Mouse (Mus musculus) embryonic facial prominence, embryonic 13.5 days (tissue): ENCODE measurements around the gene Cbfa2t2. TPM values are rescaled to one million over a fixed set of nuclear protein-coding genes. Genes with fewer than 3 reads are reported as not detected.

Experiments
- ATAC-seq: fragments of 200-750 bp; cut with Nextera tagmentation; 2 replicates; pipeline ENCODE4 v1.8.0; 2017; ENCODE audit warnings: low read depth; ENCODE audit not compliant: insufficient number of reproducible peaks, insufficient read depth, low FRiP score, low TSS enrichment
- H3K27ac ChIP-seq: fragments of 300-500 bp; sonication (generic); 2 replicates; pipeline ENCODE4 v1.5.1; 2015; ENCODE audit warnings: moderate library complexity, mild to moderate bottlenecking, inconsistent platforms
- H3K27me3 ChIP-seq: fragments of 300-500 bp; sonication (generic); 2 replicates; pipeline ENCODE4 v1.6.1; 2015; ENCODE audit warnings: mild to moderate bottlenecking, inconsistent platforms
- H3K36me3 ChIP-seq: fragments of 300-500 bp; sonication (generic); 2 replicates; pipeline ENCODE4 v1.6.1; 2015; ENCODE audit warnings: mild to moderate bottlenecking, inconsistent platforms
- H3K4me1 ChIP-seq: fragments of 300-500 bp; sonication (generic); 2 replicates; pipeline ENCODE4 v1.6.1; 2015; ENCODE audit warnings: inconsistent platforms
- H3K4me2 ChIP-seq: fragments of 300-500 bp; sonication (generic); 2 replicates; pipeline ENCODE4 v1.6.1; 2015; ENCODE audit warnings: moderate library complexity, mild to moderate bottlenecking, inconsistent platforms
- H3K4me3 ChIP-seq: fragments of 300-500 bp; sonication (generic); 2 replicates; pipeline ENCODE4 v1.5.1; 2015; ENCODE audit warnings: mild to moderate bottlenecking, inconsistent platforms
- H3K9ac ChIP-seq: fragments of 300-500 bp; sonication (generic); 2 replicates; pipeline ENCODE4 v1.6.1; 2015; ENCODE audit warnings: mild to moderate bottlenecking, inconsistent platforms
- H3K9me3 ChIP-seq: fragments of 300-500 bp; sonication (generic); 2 replicates; pipeline ENCODE4 v1.6.1; 2016; ENCODE audit warnings: inconsistent platforms
- WGBS: fragments of 180-500 bp; shearing (Covaris S2); methylation state at CpG from one replicate; pipeline ENCODE4 v1.1.7; 2015; ENCODE audit warnings: mixed read lengths; 5-methylcytosine and 5-hydroxymethylcytosine counted together
- polyA plus RNA-seq: library from polyadenylated mRNA; unstranded; fragments of >200 nt; fragmentation: Nextera tagmentation; extraction: Ambion mirVana; gene quantifications from 2 replicates; pipeline ENCODE4 v1.2.1, GENCODE M21; 2015

The Cbfa2t2 gene
- polyA plus RNA-seq, 1 experiment from 2014 or later = 54.0 TPM

DNA sequence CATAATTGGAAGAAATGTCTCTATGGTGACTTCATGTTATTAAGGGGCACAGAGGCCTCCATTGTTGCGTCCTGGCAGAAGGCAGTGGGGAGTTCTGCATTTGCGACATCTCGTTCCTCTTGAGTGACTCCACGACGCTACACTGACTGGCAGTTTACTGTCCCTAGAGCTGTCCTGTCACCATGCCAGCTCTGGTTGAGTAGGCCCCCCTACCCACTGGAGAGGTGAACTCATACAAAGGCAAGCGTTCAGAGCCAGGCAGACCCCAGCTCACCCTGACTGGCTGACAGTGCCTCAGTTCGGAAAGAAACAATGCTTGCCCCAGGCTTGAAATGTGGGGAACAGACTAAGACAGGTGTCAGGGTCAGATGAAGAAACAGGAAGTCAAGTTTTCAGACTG is 138.0 kb downstream of the Cbfa2t2 start:
- no peaks in the 10 kb centered on the region for H3K36me3 ChIP-seq
- no peaks in the 10 kb centered on the region for H3K27me3 ChIP-seq
- H3K4me2 ChIP-seq = no peak overlapping the region
- H3K4me3 ChIP-seq = no peak overlapping the region
- ATAC-seq = no peak
- 55% methylated on average over 7 of the region's 7 CpGs for WGBS
- no peak overlapping the region for H3K9ac ChIP-seq
- no peaks in the 10 kb centered on the region for H3K9me3 ChIP-seq
- H3K27ac ChIP-seq = no peak overlapping the region
- H3K4me1 ChIP-seq = peaks cover 11% of the 10 kb centered on the region

DNA sequence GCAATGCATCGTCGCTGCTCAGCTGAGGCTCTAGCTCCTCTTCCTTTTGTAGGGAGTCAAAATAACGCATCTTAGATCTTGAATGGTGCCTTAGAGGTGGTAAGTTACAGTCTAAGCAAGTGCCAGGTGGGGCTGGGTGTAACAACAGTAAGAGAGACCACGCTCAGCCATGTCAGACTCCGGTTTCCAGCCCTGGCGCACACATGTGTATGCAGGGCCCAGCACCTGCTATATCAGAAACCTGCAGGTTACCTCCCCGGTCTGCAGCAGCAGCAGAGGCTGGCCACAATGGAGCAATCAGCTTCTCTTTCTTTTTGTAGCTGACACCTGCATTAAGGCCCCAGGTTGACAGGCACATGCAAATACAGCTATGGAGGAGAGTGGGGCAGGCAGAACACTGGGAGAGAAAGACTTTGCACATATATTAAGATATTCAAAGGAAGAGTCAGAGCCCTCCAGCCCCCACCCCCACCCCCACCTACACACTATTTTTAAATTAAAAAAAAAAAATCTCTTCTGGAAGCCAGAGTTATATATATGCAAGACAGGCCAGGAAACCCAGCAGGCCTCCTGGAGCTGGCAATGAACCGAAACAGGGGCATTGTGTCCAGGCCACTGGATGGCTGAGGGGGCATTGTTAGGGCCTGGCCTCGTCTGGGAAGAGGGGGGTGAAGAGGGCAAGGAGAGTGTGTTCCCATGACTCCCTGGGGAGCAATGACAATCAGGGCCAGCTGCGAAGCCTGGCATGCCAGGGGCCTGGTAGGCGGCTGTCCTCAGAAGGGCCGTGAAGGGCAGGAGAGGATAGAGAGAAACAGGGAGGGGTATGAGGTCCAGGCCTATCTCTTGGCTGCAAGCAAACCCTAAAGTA is 140.8 kb downstream of the Cbfa2t2 start:
- no peak overlapping the region for H3K4me2 ChIP-seq
- H3K36me3 ChIP-seq = no peaks in the 10 kb centered on the region
- H3K9me3 ChIP-seq = no peaks in the 10 kb centered on the region
- H3K4me1 ChIP-seq = no peaks in the 10 kb centered on the region; the same call in 1 of the 2 replicates
- H3K27ac ChIP-seq = no peak overlapping the region
- WGBS = 43% methylated on average over 12 of the region's 12 CpGs
- no peak for ATAC-seq
- no peak overlapping the region for H3K4me3 ChIP-seq
- no peak overlapping the region for H3K9ac ChIP-seq
- H3K27me3 ChIP-seq = no peaks in the 10 kb centered on the region

DNA sequence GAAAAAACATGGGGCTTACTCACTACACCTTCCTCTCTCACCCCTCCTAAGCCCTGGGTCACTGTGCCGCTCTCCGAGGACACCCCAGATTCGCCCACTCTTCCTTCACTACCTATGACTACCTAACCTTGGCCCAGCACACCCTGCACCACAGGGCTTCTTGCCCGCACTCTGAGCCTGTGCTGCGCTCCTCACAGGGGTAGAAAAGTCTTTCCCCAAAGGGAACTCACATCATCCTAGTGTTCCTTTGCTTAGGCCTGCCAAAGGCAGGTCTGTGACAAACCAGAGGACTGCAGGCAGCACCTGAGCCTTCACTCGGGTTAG is 141.4 kb downstream of the Cbfa2t2 start:
- ATAC-seq = no peak

DNA sequence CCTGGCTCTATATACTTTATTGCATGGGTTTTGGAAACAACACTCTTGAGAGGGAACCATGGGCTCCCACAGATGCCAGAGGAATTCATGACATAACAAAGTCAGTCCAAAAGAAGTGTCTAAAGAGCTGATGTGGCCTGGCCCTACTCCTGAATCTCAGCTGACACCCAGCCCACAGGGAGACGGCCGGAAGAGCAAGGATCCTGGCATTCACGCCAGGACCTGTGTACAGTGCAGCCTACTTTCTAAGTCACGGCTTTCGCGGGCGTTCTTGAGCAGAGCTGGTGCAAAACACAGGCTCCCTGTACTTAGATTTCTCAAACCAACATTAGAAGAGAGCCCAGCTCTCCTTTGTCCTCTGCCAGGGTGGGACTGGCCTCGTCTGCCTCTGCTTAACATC is 144.3 kb downstream of the Cbfa2t2 start:
- no peak overlapping the region for H3K27ac ChIP-seq
- H3K9ac ChIP-seq = no peak overlapping the region; the same call in 1 of the 2 replicates
- WGBS = 83% methylated on average over 8 of the region's 8 CpGs
- peaks cover 23% of the 10 kb centered on the region for H3K4me1 ChIP-seq
- H3K36me3 ChIP-seq = no peaks in the 10 kb centered on the region
- H3K27me3 ChIP-seq = no peaks in the 10 kb centered on the region
- H3K9me3 ChIP-seq = no peaks in the 10 kb centered on the region
- H3K4me2 ChIP-seq = no peak overlapping the region
- no peak overlapping the region for H3K4me3 ChIP-seq
- ATAC-seq = no peak

More for the DNA sequence above, 141.4 kb downstream of the Cbfa2t2 start:
- H3K9ac ChIP-seq = no peak overlapping the region
- no peak overlapping the region for H3K4me2 ChIP-seq
- H3K27ac ChIP-seq = no peak overlapping the region
- no peak overlapping the region for H3K4me3 ChIP-seq
- no peaks in the 10 kb centered on the region for H3K27me3 ChIP-seq
- no peaks in the 10 kb centered on the region for H3K9me3 ChIP-seq
- 73% methylated on average over 6 of the region's 6 CpGs for WGBS
- H3K36me3 ChIP-seq = no peaks in the 10 kb centered on the region
- no peaks in the 10 kb centered on the region; the same call in 1 of the 2 replicates for H3K4me1 ChIP-seq

DNA sequence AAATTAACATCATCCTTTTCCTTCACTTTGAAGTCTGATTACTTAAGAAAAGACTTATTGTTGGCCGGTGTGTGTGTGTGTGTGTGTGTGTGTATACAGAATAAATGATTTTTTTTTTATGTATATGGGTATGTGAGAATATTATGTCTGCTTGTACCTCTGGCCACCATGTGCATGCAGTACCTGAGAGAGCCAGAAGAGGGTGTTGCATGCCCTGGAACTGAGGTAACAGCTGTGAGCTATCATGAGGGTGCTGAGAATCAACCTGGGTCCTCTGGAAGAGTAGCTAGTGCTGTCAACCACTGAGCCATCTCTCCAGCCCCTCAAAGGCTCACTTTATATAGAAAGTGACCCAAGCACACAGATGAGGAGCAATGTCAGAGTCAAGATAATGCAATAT is 145.1 kb downstream of the Cbfa2t2 start:
- ATAC-seq = no peak
- peaks cover 28% of the 10 kb centered on the region for H3K4me1 ChIP-seq
- peaks cover 1% of the 10 kb centered on the region for H3K36me3 ChIP-seq
- no peak overlapping the region for H3K4me3 ChIP-seq
- no peak overlapping the region for H3K9ac ChIP-seq
- H3K27ac ChIP-seq = no peak overlapping the region
- no peak overlapping the region for H3K4me2 ChIP-seq
- whole genome bisulfite sequencing = 95% methylated on average over 1 of the region's 1 CpGs
- H3K27me3 ChIP-seq = no peaks in the 10 kb centered on the region
- no peaks in the 10 kb centered on the region for H3K9me3 ChIP-seq

DNA sequence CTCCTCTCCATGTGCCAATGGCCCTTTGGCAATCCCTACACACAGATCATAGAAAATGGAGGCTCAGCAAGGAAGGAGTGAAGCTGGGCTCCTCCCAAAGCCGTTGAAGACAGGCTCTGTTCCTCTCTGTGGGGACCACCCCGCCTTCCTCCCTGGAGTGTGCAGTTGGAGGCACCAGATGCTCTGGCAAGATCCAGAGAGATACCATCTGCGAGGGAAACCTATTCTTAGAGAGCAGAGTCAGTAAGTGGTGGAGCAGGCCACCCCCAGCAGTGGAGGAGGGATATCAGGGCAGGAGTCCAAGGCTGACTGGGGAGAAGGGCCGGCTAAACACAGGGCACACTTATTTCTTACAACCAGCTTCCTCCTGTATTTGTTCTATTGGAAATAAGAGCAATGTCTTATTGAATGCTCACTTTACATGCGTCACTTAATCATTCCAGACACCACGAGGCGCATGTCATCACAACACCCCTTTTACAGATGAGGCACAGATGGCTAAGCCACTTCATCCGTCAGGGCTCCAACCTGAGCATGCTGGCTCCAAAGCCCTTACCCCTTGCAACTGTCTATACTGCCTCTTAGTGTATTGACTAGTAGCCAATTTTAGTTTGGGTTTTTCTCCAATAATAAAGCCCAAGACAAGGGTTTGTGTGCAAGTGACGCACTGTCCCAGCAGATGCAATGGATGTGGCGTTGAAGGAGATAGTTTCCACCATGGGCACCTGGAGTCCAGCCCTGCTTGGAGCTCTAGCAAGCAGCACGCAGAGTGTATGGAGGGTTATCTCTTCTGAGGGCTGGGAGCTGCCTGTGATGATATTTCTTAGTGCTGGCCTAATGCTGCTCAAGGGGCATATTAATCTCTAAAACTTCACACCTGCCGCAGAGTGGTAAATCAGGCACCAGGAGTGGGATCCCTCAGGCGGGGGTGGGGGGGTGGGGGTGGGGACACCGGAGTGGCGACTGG is 147.9 kb downstream of the Cbfa2t2 start:
- no peaks in the 10 kb centered on the region for H3K9me3 ChIP-seq
- H3K4me3 ChIP-seq = no peak overlapping the region
- no peak overlapping the region for H3K9ac ChIP-seq
- peaks cover 28% of the 10 kb centered on the region for H3K4me1 ChIP-seq
- peak overlapping the region; percentile 72 for H3K27ac ChIP-seq
- H3K36me3 ChIP-seq = peaks cover 16% of the 10 kb centered on the region
- H3K27me3 ChIP-seq = no peaks in the 10 kb centered on the region
- WGBS = 59% methylated on average over 15 of the region's 15 CpGs
- H3K4me2 ChIP-seq = no peak overlapping the region
- peak; percentile 45; the same call in 1 of the 2 replicates for ATAC-seq

DNA sequence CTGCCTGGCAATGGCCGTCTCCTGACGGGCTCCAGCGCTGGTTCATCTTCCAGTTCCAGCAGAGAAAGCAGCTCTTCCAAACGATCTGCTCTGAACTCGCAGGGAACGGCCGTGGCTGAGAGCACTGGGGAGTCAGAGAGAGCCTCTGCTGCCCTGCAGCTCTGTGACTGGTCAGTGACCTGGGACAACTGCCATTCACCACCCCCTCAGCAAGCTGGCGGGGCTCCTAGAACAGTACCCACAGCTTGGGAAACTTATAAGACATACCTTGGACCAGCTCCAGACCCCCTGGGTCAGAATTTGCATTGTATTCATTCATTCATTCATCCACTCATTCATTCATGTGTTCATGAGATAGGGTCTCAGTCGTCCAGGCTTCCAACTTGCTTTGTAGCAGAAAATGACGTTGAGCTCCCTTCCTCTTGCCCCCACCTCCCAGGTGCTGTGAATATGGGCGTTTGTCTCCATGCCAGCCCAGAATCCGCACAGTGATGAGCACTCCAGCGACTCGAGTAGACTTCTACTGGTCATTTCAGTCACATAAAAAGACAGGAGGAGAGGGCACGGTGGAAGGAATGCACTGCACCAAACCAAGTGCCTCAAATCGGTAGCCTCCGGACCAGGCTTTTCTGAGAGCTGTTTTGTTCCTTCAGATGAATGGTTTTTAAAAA is 148.8 kb downstream of the Cbfa2t2 start:
- ATAC-seq = no peak
- peaks cover 28% of the 10 kb centered on the region for H3K4me1 ChIP-seq
- no peak overlapping the region for H3K4me3 ChIP-seq
- H3K9me3 ChIP-seq = no peaks in the 10 kb centered on the region
- no peak overlapping the region for H3K4me2 ChIP-seq
- H3K27me3 ChIP-seq = no peaks in the 10 kb centered on the region
- 67% methylated on average over 17 of the region's 17 CpGs for WGBS
- H3K36me3 ChIP-seq = peaks cover 16% of the 10 kb centered on the region
- no peak overlapping the region for H3K9ac ChIP-seq
- H3K27ac ChIP-seq = no peak overlapping the region

DNA sequence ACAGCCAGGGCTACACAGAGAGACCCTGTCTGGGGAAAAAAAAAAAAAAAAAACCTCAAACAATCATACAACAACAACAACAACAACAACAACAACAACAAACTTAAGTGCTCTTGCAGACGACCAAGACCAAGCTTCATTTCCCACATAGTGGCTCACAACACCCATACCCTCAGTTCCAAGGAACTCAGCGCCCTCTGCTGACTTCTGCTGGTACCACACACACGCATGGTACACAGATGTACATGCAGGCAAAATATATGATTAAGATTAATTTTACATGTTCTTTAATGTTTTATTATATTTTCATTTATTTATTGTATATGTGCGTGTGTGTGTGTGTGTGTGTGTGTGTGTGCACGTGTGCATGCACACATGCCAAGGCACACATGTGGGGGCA is 150.1 kb downstream of the Cbfa2t2 start:
- no peak overlapping the region for H3K4me3 ChIP-seq
- 76% methylated on average over 5 of the region's 5 CpGs for WGBS
- peaks cover 16% of the 10 kb centered on the region for H3K36me3 ChIP-seq
- peaks cover 28% of the 10 kb centered on the region for H3K4me1 ChIP-seq
- H3K9me3 ChIP-seq = no peaks in the 10 kb centered on the region
- H3K9ac ChIP-seq = no peak overlapping the region
- ATAC-seq = no peak
- no peak overlapping the region for H3K4me2 ChIP-seq
- no peaks in the 10 kb centered on the region for H3K27me3 ChIP-seq
- no peak overlapping the region for H3K27ac ChIP-seq

Other genes starting within 250 kb of the Cbfa2t2 start
- gene Bpifb1, start 245.7 kb upstream of the Cbfa2t2 start, polyA plus RNA-seq = not detected in 2 replicates
- 0.24 and 0.37 TPM in 2 replicates for gene Bpifb5, start 212.7 kb upstream of the Cbfa2t2 start, polyA plus RNA-seq
- not detected in 2 replicates for gene Bpifb9a, start 178.6 kb upstream of the Cbfa2t2 start, polyA plus RNA-seq
- not detected in 2 replicates for gene Bpifb9b, start 129.3 kb upstream of the Cbfa2t2 start, polyA plus RNA-seq
- 18.5 and 22.4 TPM in 2 replicates for gene Cdk5rap1, start 63.5 kb upstream of the Cbfa2t2 start, polyA plus RNA-seq
- 8.8 and 8.9 TPM in 2 replicates for gene Snta1, start 28.4 kb upstream of the Cbfa2t2 start, polyA plus RNA-seq
- 0.95 and 1.6 TPM in 2 replicates for gene 1700003F12Rik, start 110.6 kb downstream of the Cbfa2t2 start, polyA plus RNA-seq
- gene Actl10, start 115.3 kb downstream of the Cbfa2t2 start, polyA plus RNA-seq = 0.41 and 0.45 TPM in 2 replicates
- 3.8 and 4.3 TPM in 2 replicates for gene Necab3, start 122.4 kb downstream of the Cbfa2t2 start, polyA plus RNA-seq
- gene E2f1, start 133.4 kb downstream of the Cbfa2t2 start, polyA plus RNA-seq = 21.1 and 22.6 TPM in 2 replicates
- 24.0 and 24.7 TPM in 2 replicates for gene Pxmp4, start 167.2 kb downstream of the Cbfa2t2 start, polyA plus RNA-seq
- gene Zfp341, start 176.8 kb downstream of the Cbfa2t2 start, polyA plus RNA-seq = 1.5 and 1.8 TPM in 2 replicates
- gene 4930519P11Rik, start 177.0 kb downstream of the Cbfa2t2 start, polyA plus RNA-seq = 1.2 TPM in 1 of 2 replicates, not detected in the other
- 32.8 and 34.7 TPM in 2 replicates for gene Chmp4b, start 215.2 kb downstream of the Cbfa2t2 start, polyA plus RNA-seq